Mouse (Mus musculus) heart, postnatal 0 days (tissue): Measurements from ENCODE around the gene Plscr5. TPM values are rescaled to one million over a fixed set of nuclear protein-coding genes. Genes with fewer than 3 reads are reported as not detected.

ENCODE experiments used
- ATAC-seq: fragments of 200-750 bp; cut with Nextera tagmentation; 2 replicates; pipeline ENCODE4 v1.8.0; 2017; ENCODE audit warnings: low read depth, moderate number of reproducible peaks, moderate library complexity; ENCODE audit not compliant: insufficient read depth
- DNase-seq: peaks from one replicate; pipeline ENCODE4 v3.0.0-alpha.2; 2016; ENCODE audit warnings: low spot score
- H3K27ac ChIP-seq: fragments of 300-500 bp; sonication (generic); 2 replicates; pipeline ENCODE4 v1.5.1; 2014; ENCODE audit warnings: low read depth, mild to moderate bottlenecking
- H3K27me3 ChIP-seq: fragments of 300-500 bp; sonication (generic); 2 replicates; pipeline ENCODE4 v1.6.1; 2014; ENCODE audit warnings: low read length, mixed read lengths; ENCODE audit not compliant: control insufficient read depth, insufficient read depth
- H3K36me3 ChIP-seq: fragments of 300-500 bp; sonication (generic); replicated peaks from 2 replicates; pipeline ENCODE4 v1.6.1; 2014; ENCODE audit warnings: low read length, mixed read lengths; ENCODE audit not compliant: control insufficient read depth, insufficient read depth
- H3K4me1 ChIP-seq: fragments of 300-500 bp; sonication (generic); 2 replicates; pipeline ENCODE4 v1.6.1; 2014; ENCODE audit warnings: antibody characterized with exemption; ENCODE audit not compliant: control insufficient read depth, insufficient read depth
- H3K4me2 ChIP-seq: fragments of 300-500 bp; sonication (generic); 2 replicates; pipeline ENCODE4 v1.6.1; 2014; ENCODE audit warnings: low read depth, mild to moderate bottlenecking, low read length, moderate library complexity
- H3K4me3 ChIP-seq: fragments of 300-500 bp; sonication (generic); 2 replicates; pipeline ENCODE4 v1.5.1; 2014; ENCODE audit warnings: low read depth, low read length
- H3K9ac ChIP-seq: fragments of 300-500 bp; sonication (generic); replicated peaks from 2 replicates; pipeline ENCODE4 v1.6.1; 2014; ENCODE audit warnings: low read depth, low read length, mixed read lengths
- H3K9me3 ChIP-seq: fragments of 300-500 bp; sonication (generic); replicated peaks from 2 replicates; pipeline ENCODE4 v1.6.1; 2016; ENCODE audit warnings: low read length; ENCODE audit not compliant: control insufficient read depth
- CTCF ChIP-seq: IDR thresholded peaks from 2 replicates; pipeline ENCODE4 v1.5.1; 2016; ENCODE audit warnings: antibody characterized with exemption, control low read depth, low read depth
- EP300 ChIP-seq: IDR thresholded peaks from 2 replicates; pipeline ENCODE4 v1.6.1; 2016; ENCODE audit warnings: antibody characterized with exemption, low read depth
- WGBS: fragments of 180-500 bp; shearing (Covaris S2); extraction: QIAGEN DNeasy Blood & Tissue Kit; methylation state at CpG from one replicate; pipeline ENCODE4 v1.1.7; 2014; 5-methylcytosine and 5-hydroxymethylcytosine counted together
- polyA plus RNA-seq: library from polyadenylated mRNA; unstranded; fragments of >200 nt; fragmentation: Nextera tagmentation; extraction: Ambion mirVana; gene quantifications from 2 replicates; pipeline ENCODE4 v1.2.1, GENCODE M21; 2015
- total RNA-seq: library from RNA; depleted of rRNA; stranded (reverse); fragments of >200 nt; gene quantifications from 2 replicates; pipeline ENCODE4 v1.2.3, GENCODE M21; 2014; ENCODE audit warnings: low replicate concordance; rRNA removed

The Plscr5 gene
- total and polyA plus RNA-seq, 2 experiments from 2014 or later: not detected

DNA sequence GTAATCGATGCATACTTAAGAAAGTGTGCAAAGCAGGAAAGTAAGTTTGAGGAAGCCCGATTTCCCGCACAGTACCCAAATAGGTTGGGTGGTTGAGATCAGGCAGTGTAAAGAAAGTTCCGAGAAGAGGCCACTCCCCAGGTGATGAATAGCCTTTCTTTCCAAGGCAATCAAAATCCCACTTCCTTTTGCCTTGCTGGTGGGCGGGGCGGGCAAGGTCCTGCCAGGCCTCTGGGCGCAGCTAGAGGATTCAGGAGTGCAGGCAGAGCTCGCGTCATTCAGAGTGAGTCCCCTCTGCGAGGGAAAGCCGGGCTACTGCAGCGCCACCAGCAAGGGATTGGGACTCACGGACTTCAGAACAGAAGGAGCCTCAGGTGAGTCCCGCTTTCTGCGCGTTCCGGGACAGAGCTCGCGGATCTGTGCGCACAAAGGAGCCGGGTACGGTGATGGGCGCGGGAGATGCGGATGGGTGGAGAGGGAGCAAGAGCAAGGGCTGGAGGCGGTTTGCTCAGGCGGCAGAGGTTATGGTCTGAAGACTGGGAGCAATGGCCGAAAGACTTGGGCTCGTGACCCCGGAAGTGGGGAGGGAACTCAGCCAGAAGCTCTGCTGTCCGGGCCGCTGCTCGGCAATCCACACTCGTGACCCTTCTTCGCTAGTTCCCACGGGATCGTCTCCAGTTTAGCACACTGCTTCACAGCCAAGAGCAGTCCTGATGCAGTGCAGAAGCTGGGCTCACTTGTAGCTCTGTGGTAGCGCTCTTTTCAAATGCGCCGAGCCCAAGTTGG, 57.4 kb downstream of the Plscr5 start:
- H3K36me3 ChIP-seq: no peaks in the 10 kb centered on the region
- peak overlapping the region; percentile 76 for H3K4me2 ChIP-seq
- no peaks in the 10 kb centered on the region for H3K9me3 ChIP-seq
- peak overlapping the region; percentile 97 for H3K27ac ChIP-seq
- TF ChIP-seq CTCF (peak; percentile 32), EP300 (no peak; the same call in 1 of the 2 replicates)
- H3K9ac ChIP-seq: peak overlapping the region; percentile 79
- under 1% methylated on average over 40 of the region's 40 CpGs for WGBS
- H3K4me3 ChIP-seq: peak overlapping the region; percentile 79
- ATAC-seq (peak; percentile 92), DNase-seq (peak; percentile 84)
- peaks cover 10% of the 10 kb centered on the region for H3K4me1 ChIP-seq
- no peaks in the 10 kb centered on the region for H3K27me3 ChIP-seq

DNA sequence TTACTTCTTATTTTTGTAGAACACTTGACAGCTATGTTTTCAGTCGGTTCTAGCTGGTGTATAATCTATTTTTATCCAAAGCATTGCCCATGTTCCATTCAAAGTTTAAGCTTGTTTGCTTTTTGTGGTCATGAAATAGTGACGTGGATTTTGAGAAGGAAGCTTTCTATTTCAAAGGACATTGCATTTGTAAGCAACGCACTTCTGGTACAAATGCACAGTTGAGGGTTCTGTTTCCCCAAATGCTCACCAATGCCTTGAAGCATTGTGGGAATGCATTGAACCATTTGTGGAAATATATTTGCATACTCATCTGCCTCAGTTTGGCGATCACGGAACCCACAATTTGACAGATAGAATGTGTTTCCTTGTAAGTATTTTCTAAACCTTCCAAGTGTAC, 60.0 kb downstream of the Plscr5 start:
- TF ChIP-seq EP300: no peak
- no peak for TF ChIP-seq CTCF
- H3K27ac ChIP-seq: no peak overlapping the region
- H3K4me3 ChIP-seq: no peak overlapping the region
- H3K4me1 ChIP-seq: peaks cover 10% of the 10 kb centered on the region
- no peaks in the 10 kb centered on the region for H3K36me3 ChIP-seq
- H3K4me2 ChIP-seq: no peak overlapping the region
- 71% methylated on average over 5 of the region's 5 CpGs for WGBS
- H3K27me3 ChIP-seq: no peaks in the 10 kb centered on the region
- no peak overlapping the region for H3K9ac ChIP-seq
- DNase-seq: no peak
- no peak for ATAC-seq
- H3K9me3 ChIP-seq: no peaks in the 10 kb centered on the region

GRCm38 (mm10) chr9:92253585-92254321, 61.0 kb downstream of the Plscr5 start:
- DNase-seq: no peak
- ATAC-seq: no peak
- H3K27ac ChIP-seq: no peak overlapping the region
- H3K36me3 ChIP-seq: no peaks in the 10 kb centered on the region
- H3K27me3 ChIP-seq: no peaks in the 10 kb centered on the region
- no peak overlapping the region for H3K4me2 ChIP-seq
- H3K4me1 ChIP-seq: peaks cover 10% of the 10 kb centered on the region
- WGBS: 86% methylated on average over 10 of the region's 10 CpGs
- no peak overlapping the region for H3K9ac ChIP-seq
- H3K9me3 ChIP-seq: no peaks in the 10 kb centered on the region
- TF ChIP-seq CTCF: no peak
- TF ChIP-seq EP300: no peak
- H3K4me3 ChIP-seq: no peak overlapping the region

Other genes starting within 250 kb of the Plscr5 start
- gene Plscr1, start 56.8 kb downstream of the Plscr5 start, total RNA-seq: 17.7 and 22.1 TPM in 2 replicates
- gene Plscr1, start 56.8 kb downstream of the Plscr5 start, polyA plus RNA-seq: 25.4 and 25.8 TPM in 2 replicates
- 12.2 and 12.9 TPM in 2 replicates for gene Plscr2, start 82.7 kb downstream of the Plscr5 start, total RNA-seq
- gene Plscr2, start 82.7 kb downstream of the Plscr5 start, polyA plus RNA-seq: 9.7 and 10.9 TPM in 2 replicates
- not detected in 2 replicates for gene 1700057G04Rik, start 116.4 kb downstream of the Plscr5 start, total RNA-seq
- not detected in 2 replicates for gene 1700057G04Rik, start 116.4 kb downstream of the Plscr5 start, polyA plus RNA-seq